Mouse (Mus musculus): ENCODE data around the gene Pxn.

- TF ChIP-seq EP300 (IDR thresholded peaks at IDR 0.05; ENCODE audit: low read depth), result no peak
- TF ChIP-seq CTCF (IDR thresholded peaks at IDR 0.05; ENCODE audit: low read depth), result no peak
Measured at GRCm38 (mm10) chr5:115525416-115525815, 18.9 kb downstream of the Pxn start.

Measured in liver, embryonic 14.5 days (tissue).